Mouse (Mus musculus) gastrocnemius, postnatal 36 days (tissue): Measurements from ENCODE around the gene Grin3b. TPM values are rescaled to one million over a fixed set of nuclear protein-coding genes. Genes with fewer than 3 reads are reported as not detected.
A peak's percentile ranks its signal among the peaks of the same experiment; 100 is the strongest.

Experiments used
- DNase-seq, 2 experiments: peaks; one replicate each; pipeline ENCODE4 v3.0.0; 2022
- intact Hi-C: fragments of 180-260 bp; cut with DNase I; formaldehyde crosslinking; loops from one replicate; pipeline ENCODE4 v1.15.1; 2025
- total RNA-seq, 2 experiments: library from RNA; stranded (reverse); gene quantifications; 2 replicates each; pipeline ENCODE4 v1.2.3; 2021

Grin3b gene
- total RNA-seq, 2 experiments from 2014 or later = 0.07 to 0.15 TPM

DNA sequence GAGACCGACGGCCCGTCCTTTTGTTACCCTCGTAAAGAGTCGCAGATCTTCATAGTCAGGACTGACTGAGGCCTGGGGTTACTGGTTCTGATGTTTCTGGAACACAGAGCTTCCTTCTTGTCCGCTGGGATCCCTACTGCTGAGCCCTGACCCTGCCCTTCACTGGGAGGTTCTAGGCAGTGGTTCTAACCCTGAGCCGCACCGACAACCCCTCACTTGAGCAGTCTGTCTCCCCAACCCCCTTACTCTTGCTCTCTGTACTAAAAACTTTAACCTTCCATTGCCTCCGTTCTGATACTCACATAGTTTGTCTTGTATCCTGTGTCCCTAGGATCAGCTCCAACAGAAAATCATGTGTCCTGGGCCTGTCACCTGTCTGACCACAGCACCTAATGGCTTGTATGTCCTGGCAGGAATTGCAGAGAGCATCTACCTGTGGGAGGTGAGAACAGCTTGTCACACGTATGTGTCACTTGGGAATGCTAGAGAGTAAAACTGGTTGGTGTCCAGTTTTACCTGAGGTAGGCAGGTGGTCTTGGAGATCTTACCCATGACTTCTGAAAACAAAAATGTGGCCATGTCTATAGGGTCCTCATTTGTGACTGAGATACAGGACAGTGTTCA, 9.7 kb upstream of the Grin3b start:
- intact Hi-C loops = no loop called here
- no peak for DNase-seq

DNA sequence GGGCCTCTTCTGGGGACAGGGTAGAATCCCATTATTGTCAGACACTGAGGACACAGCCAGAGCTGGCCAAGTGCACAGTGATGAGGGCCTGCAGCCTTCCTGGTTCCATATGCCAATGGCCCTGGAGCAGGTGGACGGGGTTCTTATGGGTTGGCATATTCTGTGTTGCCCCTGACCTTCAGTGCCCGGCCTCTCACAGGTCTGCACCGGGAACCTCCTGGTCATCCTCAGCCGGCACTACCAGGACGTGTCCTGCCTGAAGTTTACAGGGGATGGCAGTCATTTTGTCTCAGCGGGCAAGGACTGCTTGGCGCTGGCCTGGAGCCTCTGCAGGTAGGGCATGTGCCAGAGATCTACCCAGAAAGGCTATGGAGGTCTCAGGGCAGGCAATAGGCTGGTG, 5.8 kb upstream of the Grin3b start:
- DNase-seq = no peak
- intact Hi-C loops = loop anchor here (2.0 kb wide), 1 partner anchor 16 kb away; no protein-coding TSS in a partner anchor

DNA sequence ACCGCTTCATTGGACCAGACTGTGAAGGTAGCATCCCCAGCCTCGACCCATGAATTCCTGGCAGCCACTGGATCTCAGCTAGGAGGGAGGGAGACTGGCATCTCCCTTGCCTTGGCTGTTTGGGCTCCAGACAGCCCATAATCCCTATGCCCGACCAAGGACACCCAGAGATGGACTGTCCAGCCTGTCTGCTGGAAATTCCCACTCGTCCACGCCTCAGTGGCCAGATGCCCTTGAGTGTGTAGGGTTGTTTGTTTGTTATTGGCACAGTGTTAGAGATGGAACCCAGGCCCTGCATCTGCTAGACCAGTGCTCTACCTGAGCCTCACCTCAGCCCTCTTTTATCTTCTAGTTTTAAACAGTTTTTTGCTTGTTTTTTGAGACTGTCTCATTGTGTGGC, 5.2 kb upstream of the Grin3b start:
- DNase-seq = no peak
- intact Hi-C loops = loop anchor here (2.0 kb wide), 1 partner anchor 15 kb away; no protein-coding TSS in a partner anchor

DNA sequence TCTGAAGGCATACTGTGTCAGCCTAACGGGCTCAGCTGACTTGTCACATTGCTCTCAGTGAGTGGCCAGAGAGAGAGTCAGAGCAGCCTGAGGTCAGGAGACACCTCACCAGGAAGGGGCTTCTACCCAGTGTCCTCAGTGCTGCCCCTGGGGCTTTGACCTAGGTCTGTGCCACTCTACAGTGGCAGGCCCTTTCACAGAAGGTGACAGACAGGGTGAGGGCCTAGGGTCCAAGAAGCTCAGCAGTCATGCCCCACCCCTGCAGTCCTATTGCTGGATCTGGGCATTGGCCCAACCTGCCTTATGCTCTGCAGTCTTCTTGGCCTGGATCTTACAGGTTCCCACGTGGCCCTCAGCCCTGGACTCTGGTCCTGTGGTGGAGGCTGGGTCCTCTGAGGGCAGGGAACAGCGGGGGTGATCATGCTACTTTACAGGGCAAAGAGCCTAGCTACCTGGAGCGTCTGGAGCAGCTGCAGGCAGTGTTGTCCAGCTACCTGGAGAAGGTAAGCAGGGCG, 3.6 kb upstream of the Grin3b start:
- intact Hi-C loops = no loop called here

DNA sequence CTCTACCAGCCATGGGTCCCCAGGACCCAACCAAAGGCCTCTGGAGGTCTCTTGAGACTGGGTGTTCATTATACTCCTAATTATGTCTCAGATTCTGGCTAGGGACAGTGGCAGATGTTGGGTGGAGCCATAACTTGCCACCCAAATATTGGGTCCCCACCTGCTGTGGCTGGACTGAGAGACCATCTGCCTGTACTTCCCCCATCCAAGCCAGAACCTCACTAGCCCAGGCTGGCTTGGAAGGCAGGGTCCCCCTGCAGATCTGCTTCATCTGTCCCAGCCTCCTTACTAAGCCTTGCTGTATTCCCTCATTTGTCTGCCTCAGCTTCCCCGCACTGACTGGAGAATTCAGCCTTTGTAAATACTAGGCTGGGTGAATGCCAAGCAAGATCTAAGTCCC, 2.3 kb upstream of the Grin3b start:
- intact Hi-C loops = no loop called here
- DNase-seq = no peak

More for the DNA sequence above, 3.6 kb upstream of the Grin3b start:
- DNase-seq = no peak

DNA sequence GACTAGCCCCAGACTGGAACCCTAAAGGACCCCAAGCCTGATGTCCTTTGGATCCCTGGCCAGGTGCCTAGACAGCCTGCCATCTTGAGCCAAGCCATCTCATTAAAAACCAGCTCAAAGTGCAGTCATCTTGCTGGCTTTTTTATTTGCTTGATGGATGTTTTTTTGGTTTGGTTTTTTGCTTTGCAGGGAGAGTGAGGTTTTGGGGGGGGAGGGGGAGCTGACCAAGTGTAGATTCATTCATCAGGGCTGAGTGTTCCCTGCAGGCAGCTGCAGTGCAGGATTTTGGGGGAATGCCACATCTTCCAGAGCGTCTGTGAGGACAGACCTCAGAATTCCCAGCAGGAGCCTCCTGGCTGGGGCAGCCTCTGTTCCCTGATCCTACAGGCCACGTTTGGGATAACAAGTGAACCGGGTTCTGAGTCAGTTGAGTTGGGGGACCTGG, 1.4 kb upstream of the Grin3b start:
- intact Hi-C loops = no loop called here
- DNase-seq = no peak

DNA sequence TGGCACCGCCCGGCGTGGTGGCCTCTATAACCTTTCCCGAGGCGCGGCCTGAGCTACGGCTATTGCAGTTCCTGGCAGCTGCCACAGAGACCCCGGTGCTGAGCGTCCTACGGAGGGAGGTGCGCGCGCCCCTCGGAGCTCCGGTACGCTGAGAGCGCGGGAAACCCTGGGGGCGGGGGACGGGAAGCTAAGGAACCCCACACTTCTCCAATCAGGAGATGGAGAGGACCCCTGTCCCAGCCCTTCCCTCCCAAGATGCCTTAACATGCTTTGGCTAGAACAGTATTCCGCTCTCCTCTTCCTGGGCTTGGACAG, 625 bp downstream of the Grin3b start:
- intact Hi-C loops = no loop called here
- no peak for DNase-seq

DNA sequence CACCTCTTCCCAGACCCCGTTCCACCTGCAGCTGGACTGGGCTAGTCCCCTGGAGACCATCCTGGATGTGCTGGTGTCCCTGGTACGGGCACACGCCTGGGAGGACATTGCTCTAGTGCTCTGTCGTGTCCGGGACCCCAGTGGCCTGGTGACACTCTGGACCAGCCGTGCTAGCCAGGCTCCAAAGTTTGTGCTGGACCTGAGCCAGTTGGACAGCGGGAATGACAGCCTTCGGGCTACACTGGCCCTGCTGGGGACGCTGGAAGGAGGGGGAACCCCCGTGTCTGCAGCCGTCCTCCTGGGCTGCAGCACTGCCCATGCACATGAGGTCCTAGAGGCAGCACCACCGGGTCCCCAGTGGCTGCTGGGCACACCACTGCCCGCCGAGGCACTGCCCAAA, 2.3 kb downstream of the Grin3b start:
- intact Hi-C loops = no loop called here
- DNase-seq = no peak

DNA sequence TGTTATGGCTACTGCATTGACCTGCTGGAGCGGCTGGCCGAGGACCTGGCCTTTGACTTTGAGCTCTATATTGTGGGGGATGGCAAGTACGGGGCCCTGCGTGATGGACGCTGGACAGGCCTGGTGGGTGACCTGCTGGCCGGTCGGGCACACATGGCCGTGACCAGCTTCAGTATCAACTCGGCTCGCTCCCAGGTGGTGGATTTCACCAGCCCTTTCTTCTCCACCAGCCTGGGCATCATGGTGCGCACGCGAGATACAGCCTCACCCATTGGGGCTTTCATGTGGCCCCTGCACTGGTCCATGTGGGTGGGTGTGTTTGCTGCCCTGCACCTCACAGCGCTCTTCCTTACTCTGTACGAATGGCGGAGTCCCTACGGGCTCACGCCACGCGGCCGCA, 3.6 kb downstream of the Grin3b start:
- intact Hi-C loops = no loop called here
- DNase-seq = no peak

DNA sequence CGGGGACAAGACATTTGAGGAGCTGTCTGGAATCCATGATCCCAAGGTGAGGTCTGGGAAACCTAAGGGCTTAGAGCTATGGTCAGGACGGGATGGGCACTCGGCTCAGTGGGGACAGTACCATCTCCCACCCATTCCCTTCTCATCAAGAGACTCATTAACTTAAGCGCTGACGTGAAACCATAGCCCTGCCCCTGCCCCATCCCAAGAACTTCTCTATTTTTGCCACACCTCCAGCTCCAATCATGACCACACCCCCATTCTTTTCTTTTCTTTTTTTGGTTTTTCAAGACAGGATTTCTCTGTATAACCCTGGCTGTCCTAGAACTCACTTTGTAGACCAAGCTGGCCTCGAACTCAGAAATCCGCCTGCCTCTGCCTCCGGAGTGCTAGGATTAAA, 4.2 kb downstream of the Grin3b start:
- DNase-seq = no peak
- intact Hi-C loops = no loop called here

DNA sequence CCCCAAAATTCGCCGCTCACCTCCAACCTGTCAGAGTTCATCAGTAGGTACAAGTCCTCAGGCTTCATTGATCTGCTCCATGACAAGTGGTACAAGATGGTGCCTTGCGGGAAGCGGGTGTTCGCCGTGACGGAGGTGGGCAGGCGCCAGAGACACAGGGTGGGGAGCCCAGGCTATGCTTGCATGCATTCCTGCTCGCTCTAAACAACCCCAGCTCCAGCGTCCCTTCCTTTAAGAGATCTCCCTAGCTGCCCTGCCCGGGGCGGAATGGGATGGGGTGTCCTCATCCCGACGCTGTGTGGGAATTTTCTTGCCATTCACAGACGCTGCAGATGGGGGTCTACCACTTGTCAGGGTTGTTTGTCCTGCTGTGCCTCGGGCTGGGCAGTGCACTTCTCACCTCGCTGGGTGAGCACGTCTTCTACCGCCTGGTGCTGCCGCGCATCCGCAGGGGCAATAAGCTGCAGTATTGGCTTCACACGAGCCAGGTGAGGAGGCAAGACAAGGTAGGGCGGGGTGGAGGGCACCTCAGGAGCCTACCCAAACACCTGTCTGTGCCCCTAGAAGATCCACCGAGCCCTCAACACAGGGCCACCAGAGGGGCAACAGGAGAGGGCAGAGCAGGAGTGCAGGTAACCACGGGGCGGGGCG, 5.7 kb downstream of the Grin3b start:
- DNase-seq = no peak
- intact Hi-C loops = no loop called here

DNA sequence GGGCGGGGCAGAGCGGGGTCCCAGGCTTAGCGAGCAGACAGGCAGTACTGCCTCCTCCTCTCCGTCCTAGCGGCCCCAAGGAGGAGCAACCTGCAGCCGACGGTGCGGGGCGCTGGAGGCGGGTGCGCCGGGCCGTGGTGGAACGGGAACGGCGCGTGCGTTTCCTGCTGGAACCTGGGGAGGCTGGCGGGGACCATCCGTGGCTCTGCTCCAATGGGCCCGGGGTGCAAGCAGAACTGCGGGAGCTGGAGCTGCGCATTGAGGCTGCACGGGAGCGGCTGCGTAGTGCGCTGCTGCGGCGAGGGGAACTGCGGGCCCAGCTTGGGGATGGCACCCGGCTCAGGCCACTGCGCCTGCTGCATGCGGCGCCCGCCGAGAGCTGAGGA, 6.2 kb downstream of the Grin3b start:
- no peak for DNase-seq
- intact Hi-C loops = no loop called here

DNA sequence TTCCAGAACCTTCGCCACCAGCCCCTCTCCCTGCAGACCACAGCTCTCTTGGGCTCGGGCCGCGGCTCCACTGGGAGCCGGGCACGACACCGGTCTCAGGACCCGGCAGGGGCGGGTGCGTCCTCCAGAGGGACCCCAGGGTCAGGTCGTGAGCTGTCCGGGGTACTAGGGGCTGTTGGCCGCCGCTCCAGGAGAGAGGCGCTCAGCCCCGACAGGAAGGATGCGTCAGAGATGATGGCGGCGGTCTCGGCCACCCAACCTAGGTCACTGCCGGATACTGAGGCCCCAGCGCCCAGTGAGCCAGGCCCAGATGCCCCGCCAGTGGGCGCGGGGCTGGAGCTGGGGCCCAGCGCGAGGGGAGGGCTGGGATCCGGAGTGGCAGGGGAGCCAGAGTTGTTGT, 6.8 kb downstream of the Grin3b start:
- intact Hi-C loops = no loop called here

DNA sequence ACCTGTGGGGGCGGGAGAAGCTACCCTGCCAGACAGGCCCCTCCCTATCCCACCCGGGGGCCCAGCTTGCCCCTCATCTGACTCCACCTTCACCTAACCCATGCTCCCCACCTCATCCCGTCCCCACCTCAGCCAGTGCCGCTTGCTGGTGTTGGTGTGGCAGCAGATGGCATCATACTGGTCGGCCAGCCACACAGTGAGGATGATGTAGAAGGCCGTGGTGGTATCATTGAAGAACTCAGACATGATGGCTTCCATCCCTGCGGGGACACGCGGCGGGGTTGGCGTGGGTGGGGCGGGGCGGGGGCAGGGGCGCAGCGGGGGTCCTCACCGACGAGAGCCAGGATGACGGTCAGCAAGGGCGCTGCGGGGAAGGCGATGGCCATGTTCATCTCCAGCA, 7.5 kb downstream of the Grin3b start:
- DNase-seq = no peak
- intact Hi-C loops = no loop called here

More for the DNA sequence above, 6.8 kb downstream of the Grin3b start:
- no peak for DNase-seq

DNA sequence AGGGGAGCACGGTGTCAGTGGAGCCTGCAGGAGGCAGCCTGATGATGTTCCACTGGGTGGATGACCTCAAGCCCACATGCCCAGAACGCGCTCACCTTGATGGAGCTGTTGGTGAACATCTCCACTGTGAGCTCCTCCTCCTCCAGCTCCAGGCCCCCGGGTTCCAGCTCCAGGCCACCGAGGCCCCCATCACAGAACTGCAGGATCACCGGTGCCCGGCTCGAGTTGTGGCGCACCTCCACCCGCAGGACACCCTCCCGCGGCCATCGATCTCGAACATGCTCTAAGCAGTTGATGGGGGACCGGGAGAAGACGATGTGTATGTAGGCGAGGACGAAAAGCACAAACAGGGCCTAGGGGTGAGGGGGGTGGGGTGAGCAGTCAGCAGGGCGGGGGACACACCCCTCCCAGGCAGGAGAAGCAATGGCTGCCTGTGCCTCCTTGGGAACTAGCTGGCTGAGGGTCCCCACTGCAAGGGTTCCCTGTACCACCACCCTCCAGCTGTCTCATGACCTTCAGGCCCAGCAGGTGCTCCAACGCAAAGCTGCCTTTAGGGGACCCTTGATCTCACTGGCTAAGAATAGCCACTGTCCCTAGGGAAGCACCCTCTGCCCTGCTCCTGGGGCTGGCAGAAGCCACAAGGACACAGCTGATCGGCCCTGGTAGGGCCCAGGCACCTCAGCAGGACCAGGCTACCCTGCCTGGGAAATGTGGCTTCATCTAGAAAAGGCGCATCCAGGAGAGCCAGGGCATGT, 9.1 kb downstream of the Grin3b start:
- no peak for DNase-seq
- intact Hi-C loops = loop anchor here (2.0 kb wide), 1 partner anchor 15 kb away; no protein-coding TSS in a partner anchor

DNA sequence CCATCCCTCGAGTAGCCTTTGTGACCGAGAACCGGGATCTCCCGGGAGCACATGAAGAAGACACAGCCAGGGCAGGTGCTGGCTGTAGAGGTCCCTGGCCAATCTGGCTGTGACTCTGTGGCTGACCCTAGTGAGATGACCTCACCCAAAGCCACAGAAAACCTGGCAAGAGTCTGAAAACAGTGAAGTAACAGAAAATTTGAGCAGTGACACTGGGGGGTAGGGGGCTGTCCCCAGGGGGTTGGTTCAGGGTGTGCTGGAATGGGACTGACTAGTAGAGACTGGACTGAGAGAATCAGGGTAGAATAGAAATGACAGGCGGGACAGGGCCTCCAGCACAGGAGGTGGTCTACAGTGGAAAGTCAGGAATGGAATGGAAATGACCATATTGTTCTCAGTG, 12.7 kb downstream of the Grin3b start:
- DNase-seq = no peak
- intact Hi-C loops = no loop called here

DNA sequence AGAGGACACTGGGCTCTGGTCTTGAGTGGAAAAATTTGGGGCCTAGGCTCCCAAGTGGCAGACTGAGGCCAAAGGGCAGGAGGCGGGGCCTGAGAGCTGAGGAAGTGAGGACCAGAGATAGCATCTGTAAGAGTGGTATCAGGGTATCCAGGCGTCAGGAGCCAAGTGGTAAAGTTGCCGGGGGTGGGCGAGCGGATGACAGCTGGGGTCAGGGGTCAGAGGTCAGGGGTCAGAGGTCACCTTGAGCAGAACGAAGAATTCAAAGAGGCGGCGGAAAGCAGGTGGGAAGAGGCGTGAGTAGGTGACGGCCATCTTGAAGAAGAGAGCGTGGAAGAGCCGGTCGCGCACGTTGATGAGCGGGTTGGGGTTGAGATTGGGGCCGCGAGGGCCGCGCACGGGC, 13.2 kb downstream of the Grin3b start:
- peak; percentile 45 to 49 for DNase-seq
- intact Hi-C loops = no loop called here

DNA sequence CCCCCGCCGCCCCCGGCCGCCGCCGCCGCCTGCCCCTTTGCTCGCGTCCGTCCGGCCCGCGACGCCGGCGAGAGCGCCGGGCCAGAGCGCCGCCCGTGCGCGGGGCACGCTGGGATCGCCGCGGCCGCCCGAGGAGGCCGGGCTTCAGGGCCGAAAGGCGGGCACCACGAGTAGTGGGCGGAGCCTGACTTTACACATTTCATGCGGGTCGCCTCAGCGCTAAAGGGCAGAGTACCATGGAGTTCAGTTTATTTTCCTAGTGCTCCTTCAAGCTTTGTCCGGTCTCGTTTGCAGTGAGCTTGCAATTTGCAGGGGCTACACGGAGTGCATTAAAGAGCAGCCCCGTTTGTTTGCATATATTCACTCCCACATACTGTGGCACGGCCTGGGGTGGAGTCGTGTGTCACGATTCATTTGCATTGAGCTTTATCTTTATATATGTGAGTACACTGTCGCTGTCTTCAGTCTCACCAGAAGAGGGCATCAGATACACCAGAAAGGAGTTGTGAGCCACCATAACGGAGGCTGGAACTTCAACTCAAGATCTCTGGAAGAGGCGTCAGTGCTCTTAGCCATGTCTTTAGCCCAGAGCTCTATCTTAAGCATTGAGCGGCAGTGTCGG, 13.8 kb downstream of the Grin3b start, which contains the start of gene Tmem259:
Tmem259 (minus strand) TSS at position 136 of the 622 bp plus-strand sequence.
- intact Hi-C loops = no loop called here
- DNase-seq = peak; percentile 78 to 83

DNA sequence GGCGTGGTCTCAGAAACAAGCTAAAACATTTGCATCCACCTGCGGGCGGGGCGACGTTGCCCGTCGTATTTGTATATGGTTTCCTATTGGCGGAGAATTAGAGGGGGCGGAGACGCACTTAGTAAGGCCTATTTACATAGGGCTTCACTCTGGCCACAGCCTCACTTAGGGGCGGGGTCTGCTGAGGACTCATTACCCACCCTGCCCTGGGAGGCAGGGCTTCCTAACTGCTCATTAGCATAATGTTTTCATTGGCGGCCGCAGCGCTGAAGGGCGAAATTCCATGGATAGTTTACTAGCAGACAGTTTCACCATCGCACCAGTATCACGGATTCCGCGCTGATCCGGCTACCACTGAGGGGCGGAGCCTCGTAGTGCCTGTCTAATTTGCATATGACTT, 14.4 kb downstream of the Grin3b start:
- intact Hi-C loops = loop anchor here (5.0 kb wide), 1 partner anchor 127 kb away; no protein-coding TSS in a partner anchor

DNA sequence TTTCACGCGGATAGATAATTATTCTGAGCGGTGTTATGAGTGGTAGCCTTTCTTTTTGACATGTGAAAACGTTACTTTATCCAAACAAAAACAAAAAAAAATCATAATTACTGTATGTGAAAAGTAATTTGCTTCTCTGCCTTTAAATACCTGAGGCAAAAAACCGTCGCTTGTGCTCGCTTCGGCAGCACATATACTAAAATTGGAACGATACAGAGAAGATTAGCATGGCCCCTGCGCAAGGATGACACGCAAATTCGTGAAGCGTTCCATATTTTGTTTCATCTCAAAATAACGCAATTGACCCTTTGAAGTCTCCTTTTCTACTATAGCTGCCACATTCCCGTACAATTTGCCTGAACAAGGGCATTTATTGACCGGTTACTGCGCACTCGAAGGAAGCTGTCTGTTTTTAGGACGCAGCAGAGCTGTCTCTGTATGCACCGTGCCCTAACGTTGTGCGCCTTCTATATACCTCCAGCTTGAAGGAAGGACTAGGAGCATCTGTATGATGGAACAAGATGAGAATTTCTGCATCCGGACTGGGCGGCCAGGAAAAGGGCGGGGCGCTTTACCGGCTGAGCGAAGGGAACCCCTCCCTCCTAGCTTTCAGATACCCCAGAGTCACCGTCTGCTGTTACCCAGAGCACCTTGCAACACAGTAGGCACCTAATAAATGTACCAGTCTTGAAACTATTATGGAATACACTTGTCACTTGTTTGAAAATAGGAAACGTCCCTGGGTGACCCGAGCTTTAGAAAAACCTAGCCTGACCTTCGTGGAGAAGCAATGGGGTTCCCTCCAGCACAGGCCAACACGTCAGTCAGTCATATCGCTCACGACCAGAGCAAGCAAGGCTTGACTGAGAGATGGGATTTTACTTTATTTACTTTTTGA, 15.1 kb downstream of the Grin3b start:
- intact Hi-C loops = loop anchor here (5.0 kb wide), 1 partner anchor 127 kb away; no protein-coding TSS in a partner anchor
- peak in 1 of 2 experiments; percentile 59 for DNase-seq

More for the DNA sequence above, 14.4 kb downstream of the Grin3b start:
- peak; percentile 94 for DNase-seq
